Mouse (Mus musculus) lung, adult 2 months (tissue): ENCODE measurements at regions not wholly inside any gene's neighbourhood (a gene's known extent, or its start where the extent isn't known, plus 50 kb on each side); places are given as distances from the start of the nearest gene placed in this dataset.

Experiments
- CTCF ChIP-seq: fragments of 200-500 bp; IDR thresholded peaks from 2 replicates; pipeline ENCODE4 v1.5.1; 2011; ENCODE audit warnings: mild to moderate bottlenecking, low read length, control low read depth; ENCODE audit not compliant: insufficient read depth
- POLR2A ChIP-seq: fragments of 200-500 bp; IDR thresholded peaks from 2 replicates; pipeline ENCODE4 v1.6.1; 2011; ENCODE audit warnings: low read depth, mild to moderate bottlenecking, control low read depth, low read length, borderline replicate concordance; ENCODE audit errors: extremely low read depth

DNA sequence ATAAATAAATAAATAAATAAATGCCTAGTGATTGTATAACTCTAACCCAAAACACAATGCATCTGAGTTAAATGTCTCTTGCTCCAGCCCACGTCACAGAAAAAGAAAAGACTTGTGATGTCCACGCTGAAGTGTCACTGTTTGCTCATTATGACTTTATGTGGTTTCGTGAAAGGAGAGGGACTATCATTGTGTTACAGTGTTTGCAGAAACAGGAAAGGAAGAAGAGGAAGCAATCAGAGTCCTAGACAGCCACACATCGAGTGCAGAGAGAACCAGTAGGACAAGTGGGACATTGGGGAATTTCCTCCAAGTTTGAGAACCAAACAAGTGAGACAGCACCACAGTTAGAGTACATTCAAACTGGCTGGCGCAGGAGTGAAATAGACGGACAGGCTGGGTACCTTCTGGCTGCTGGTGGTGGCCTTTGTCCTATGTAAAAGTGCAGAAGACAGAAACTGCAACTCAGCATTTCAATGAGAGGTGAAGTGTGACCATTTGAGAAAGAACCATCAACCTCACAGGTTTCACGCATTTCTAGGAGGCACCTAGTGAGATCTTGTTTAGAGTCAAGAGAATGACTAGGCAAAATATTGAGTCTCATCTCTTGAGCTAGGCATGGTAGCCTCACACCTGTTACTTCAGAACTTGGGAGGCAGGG is 59.6 kb downstream of the Fasl start:
- TF ChIP-seq CTCF (no peak), POLR2A (no peak)
